Mouse (Mus musculus) heart, postnatal 0 days (tissue): ENCODE data around the gene Ptprn2. TPM values are rescaled to one million over a fixed set of nuclear protein-coding genes. Genes with fewer than 3 reads are reported as not detected.
"Not testable (repeated sequence)": the region's sequence is repeated elsewhere in the genome, so short reads cannot be mapped to it uniquely, and the experiment has no call there.

Experiments used
- ATAC-seq: fragments of 200-750 bp; cut with Nextera tagmentation; 2 replicates; pipeline ENCODE4 v1.8.0; 2017; ENCODE audit warnings: low read depth, moderate number of reproducible peaks, moderate library complexity; ENCODE audit not compliant: insufficient read depth
- DNase-seq: peaks from one replicate; pipeline ENCODE4 v3.0.0-alpha.2; 2016; ENCODE audit warnings: low spot score
- H3K27ac ChIP-seq: fragments of 300-500 bp; sonication (generic); 2 replicates; pipeline ENCODE4 v1.5.1; 2014; ENCODE audit warnings: low read depth, mild to moderate bottlenecking
- H3K27me3 ChIP-seq: fragments of 300-500 bp; sonication (generic); 2 replicates; pipeline ENCODE4 v1.6.1; 2014; ENCODE audit warnings: low read length, mixed read lengths; ENCODE audit not compliant: control insufficient read depth, insufficient read depth
- H3K36me3 ChIP-seq: fragments of 300-500 bp; sonication (generic); replicated peaks from 2 replicates; pipeline ENCODE4 v1.6.1; 2014; ENCODE audit warnings: low read length, mixed read lengths; ENCODE audit not compliant: control insufficient read depth, insufficient read depth
- H3K4me1 ChIP-seq: fragments of 300-500 bp; sonication (generic); 2 replicates; pipeline ENCODE4 v1.6.1; 2014; ENCODE audit warnings: antibody characterized with exemption; ENCODE audit not compliant: control insufficient read depth, insufficient read depth
- H3K4me2 ChIP-seq: fragments of 300-500 bp; sonication (generic); 2 replicates; pipeline ENCODE4 v1.6.1; 2014; ENCODE audit warnings: low read depth, mild to moderate bottlenecking, low read length, moderate library complexity
- H3K4me3 ChIP-seq: fragments of 300-500 bp; sonication (generic); 2 replicates; pipeline ENCODE4 v1.5.1; 2014; ENCODE audit warnings: low read depth, low read length
- H3K9ac ChIP-seq: fragments of 300-500 bp; sonication (generic); replicated peaks from 2 replicates; pipeline ENCODE4 v1.6.1; 2014; ENCODE audit warnings: low read depth, low read length, mixed read lengths
- H3K9me3 ChIP-seq: fragments of 300-500 bp; sonication (generic); replicated peaks from 2 replicates; pipeline ENCODE4 v1.6.1; 2016; ENCODE audit warnings: low read length; ENCODE audit not compliant: control insufficient read depth
- CTCF ChIP-seq: IDR thresholded peaks from 2 replicates; pipeline ENCODE4 v1.5.1; 2016; ENCODE audit warnings: antibody characterized with exemption, control low read depth, low read depth
- EP300 ChIP-seq: IDR thresholded peaks from 2 replicates; pipeline ENCODE4 v1.6.1; 2016; ENCODE audit warnings: antibody characterized with exemption, low read depth
- WGBS: fragments of 180-500 bp; shearing (Covaris S2); extraction: QIAGEN DNeasy Blood & Tissue Kit; methylation state at CpG from one replicate; pipeline ENCODE4 v1.1.7; 2014; 5-methylcytosine and 5-hydroxymethylcytosine counted together
- polyA plus RNA-seq: library from polyadenylated mRNA; unstranded; fragments of >200 nt; fragmentation: Nextera tagmentation; extraction: Ambion mirVana; gene quantifications from 2 replicates; pipeline ENCODE4 v1.2.1, GENCODE M21; 2015
- total RNA-seq: library from RNA; depleted of rRNA; stranded (reverse); fragments of >200 nt; gene quantifications from 2 replicates; pipeline ENCODE4 v1.2.3, GENCODE M21; 2014; ENCODE audit warnings: low replicate concordance

Ptprn2 gene
- total and polyA plus RNA-seq, 2 experiments from 2014 or later: not detected

- H3K9ac ChIP-seq: no peak overlapping the region
- 63% methylated on average over 8 of the region's 8 CpGs for WGBS
- no peak for ATAC-seq
- H3K27me3 ChIP-seq: peaks cover 29% of the 10 kb centered on the region
- TF ChIP-seq CTCF (no peak), EP300 (no peak)
- no peaks in the 10 kb centered on the region for H3K36me3 ChIP-seq
- no peak overlapping the region for H3K27ac ChIP-seq
- no peak overlapping the region for H3K4me3 ChIP-seq
- no peak for DNase-seq
- no peaks in the 10 kb centered on the region for H3K9me3 ChIP-seq
- H3K4me2 ChIP-seq: no peak overlapping the region
- peaks cover 9% of the 10 kb centered on the region for H3K4me1 ChIP-seq
Measured at GRCm38 (mm10) chr12:116488836-116489235, 3.3 kb downstream of the Ptprn2 start.

- Histone ChIP-seq H3K4me2 (no peak overlapping the region), H3K4me3 (no peak overlapping the region), H3K9ac (no peak overlapping the region), H3K27me3 (peaks cover 19% of the 10 kb centered on the region), H3K36me3 (no peaks in the 10 kb centered on the region), H3K4me1 (peaks cover 8% of the 10 kb centered on the region), H3K9me3 (no peaks in the 10 kb centered on the region), H3K27ac (no peak overlapping the region)
- DNase-seq: no peak
- no peak for TF ChIP-seq EP300
- no peak for TF ChIP-seq CTCF
- 46% methylated on average over 5 of the region's 5 CpGs for WGBS
- ATAC-seq: no peak
Measured at GRCm38 (mm10) chr12:116490575-116491356, 5.2 kb downstream of the Ptprn2 start.

- no peak for ATAC-seq
- H3K4me2 ChIP-seq: no peak overlapping the region
- TF ChIP-seq EP300: no peak
- no peak for TF ChIP-seq CTCF
- no peak overlapping the region for H3K9ac ChIP-seq
- H3K36me3 ChIP-seq: no peaks in the 10 kb centered on the region
- H3K4me3 ChIP-seq: no peak overlapping the region
- no peaks in the 10 kb centered on the region for H3K9me3 ChIP-seq
- H3K27ac ChIP-seq: no peak overlapping the region
- no peak for DNase-seq
- H3K27me3 ChIP-seq: no peaks in the 10 kb centered on the region
- 0 out of 2 replicates have a peak, but pooled peaks cover 6% of the 10 kb centered on the region for H3K4me1 ChIP-seq
Measured at GRCm38 (mm10) chr12:116498666-116499065, 13.1 kb downstream of the Ptprn2 start.

GRCm38 (mm10) chr12:116500652-116501051 is 15.1 kb downstream of the Ptprn2 start:
- WGBS: 79% methylated on average over 11 of the region's 11 CpGs
- Histone ChIP-seq H3K4me2 (no peak overlapping the region), H3K27me3 (no peaks in the 10 kb centered on the region), H3K36me3 (no peaks in the 10 kb centered on the region), H3K4me3 (no peak overlapping the region), H3K9me3 (no peaks in the 10 kb centered on the region), H3K27ac (no peak overlapping the region), H3K4me1 (0 out of 2 replicates have a peak, but pooled peaks cover 6% of the 10 kb centered on the region), H3K9ac (no peak overlapping the region)
- TF ChIP-seq CTCF (no peak), EP300 (no peak)
- no peak for ATAC-seq
- no peak for DNase-seq

- Histone ChIP-seq H3K9me3 (no peaks in the 10 kb centered on the region), H3K4me3 (no peak overlapping the region), H3K27ac (no peak overlapping the region), H3K4me2 (no peak overlapping the region), H3K4me1 (no peaks in the 10 kb centered on the region), H3K27me3 (no peaks in the 10 kb centered on the region), H3K36me3 (no peaks in the 10 kb centered on the region), H3K9ac (no peak overlapping the region)
- ATAC-seq (no peak), DNase-seq (no peak)
- TF ChIP-seq EP300 (no peak), CTCF (no peak)
- WGBS: 64% methylated on average over 1 of the region's 1 CpGs
Measured at GRCm38 (mm10) chr12:116512482-116512881, 27.0 kb downstream of the Ptprn2 start.

GRCm38 (mm10) chr12:116513788-116514187 is 28.3 kb downstream of the Ptprn2 start:
- H3K9me3 ChIP-seq, H3K4me3 ChIP-seq, H3K9ac ChIP-seq, DNase-seq, H3K27me3 ChIP-seq, H3K4me1 ChIP-seq, H3K27ac ChIP-seq, ATAC-seq, H3K36me3 ChIP-seq, H3K4me2 ChIP-seq: not testable (repeated sequence)
- 77% methylated on average over 2 of the region's 2 CpGs for WGBS
